Mouse (Mus musculus) hematopoietic multipotent progenitor cell, adult 10-12 weeks (in vitro differentiated cells): ENCODE data around the gene Smr3a. TPM values are rescaled to one million over a fixed set of nuclear protein-coding genes. Genes with fewer than 3 reads are reported as not detected.

Experiments
- polyA plus RNA-seq: library from polyadenylated mRNA; stranded (reverse); fragments of >175 nt; gene quantifications from 2 replicates; pipeline ENCODE4 v1.2.3, GENCODE M21; 2012; ENCODE audit warnings: low replicate concordance

Smr3a gene
- not detected in 2 replicates for polyA plus RNA-seq

GRCm38 (mm10) chr5:88002249-88002648 is at the start of gene Smr3a:
Gene Smr3a (plus strand): TSS chr5:88002549.

DNA sequence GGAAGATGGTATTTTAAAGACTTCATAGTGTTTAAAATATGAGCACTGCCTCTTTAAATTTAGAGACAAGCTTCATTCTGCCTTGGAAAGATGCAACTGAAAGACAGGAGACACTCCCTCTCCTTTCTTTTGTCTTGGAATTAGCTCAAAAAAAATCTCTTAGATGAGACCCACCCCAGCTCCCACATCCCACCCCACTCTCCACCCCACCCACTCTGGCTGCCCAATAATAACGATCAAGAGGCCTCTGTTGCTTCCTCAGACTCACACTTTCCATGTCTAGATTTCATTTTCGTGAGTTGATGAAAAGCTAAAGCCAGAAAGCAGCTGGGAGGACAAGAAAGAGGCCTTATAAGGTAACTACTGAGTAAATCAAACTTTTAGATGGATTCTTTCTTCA is 33.1 kb upstream of the Smr3a start, which contains the start of the genes 2310003L06Rik and Gm28434:
Gene 2310003L06Rik, plus strand, starts transcription at position 259 of the 400 bp plus-strand sequence.
Gene Gm28434, plus strand, starts transcription at position 317 of the 400 bp plus-strand sequence.

GRCm38 (mm10) chr5:87979139-87979538 is 23.2 kb upstream of the Smr3a start, which contains the start of gene Cabs1:
Gene Cabs1 (plus strand): TSS chr5:87979439.

Other genes with a start within 250 kb of the Smr3a start
- gene Csn1s2a, start 228.0 kb upstream of the Smr3a start, polyA plus RNA-seq = not detected in 2 replicates
- not detected in 2 replicates for gene Csn1s2b, start 194.5 kb upstream of the Smr3a start, polyA plus RNA-seq
- gene Prr27, start 176.9 kb upstream of the Smr3a start, polyA plus RNA-seq = not detected in 2 replicates
- not detected in 2 replicates for gene Odam, start 117.5 kb upstream of the Smr3a start, polyA plus RNA-seq
- 0.15 TPM in 1 of 2 replicates, not detected in the other for gene Csn3, start 77.0 kb upstream of the Smr3a start, polyA plus RNA-seq
- gene 2310003L06Rik, start 33.1 kb upstream of the Smr3a start, polyA plus RNA-seq = not detected in 2 replicates
- gene Gm28434, start 33.0 kb upstream of the Smr3a start, polyA plus RNA-seq = not detected in 2 replicates
- not detected in 2 replicates for gene Cabs1, start 23.1 kb upstream of the Smr3a start, polyA plus RNA-seq
- not detected in 2 replicates for gene Smr2, start 84.0 kb downstream of the Smr3a start, polyA plus RNA-seq
- not detected in 2 replicates for gene Gm11116, start 109.0 kb downstream of the Smr3a start, polyA plus RNA-seq
- gene Gm11115, start 151.6 kb downstream of the Smr3a start, polyA plus RNA-seq = not detected in 2 replicates